ENCODE assay signal across 10 mouse cellular contexts in the genomic region with DNA sequence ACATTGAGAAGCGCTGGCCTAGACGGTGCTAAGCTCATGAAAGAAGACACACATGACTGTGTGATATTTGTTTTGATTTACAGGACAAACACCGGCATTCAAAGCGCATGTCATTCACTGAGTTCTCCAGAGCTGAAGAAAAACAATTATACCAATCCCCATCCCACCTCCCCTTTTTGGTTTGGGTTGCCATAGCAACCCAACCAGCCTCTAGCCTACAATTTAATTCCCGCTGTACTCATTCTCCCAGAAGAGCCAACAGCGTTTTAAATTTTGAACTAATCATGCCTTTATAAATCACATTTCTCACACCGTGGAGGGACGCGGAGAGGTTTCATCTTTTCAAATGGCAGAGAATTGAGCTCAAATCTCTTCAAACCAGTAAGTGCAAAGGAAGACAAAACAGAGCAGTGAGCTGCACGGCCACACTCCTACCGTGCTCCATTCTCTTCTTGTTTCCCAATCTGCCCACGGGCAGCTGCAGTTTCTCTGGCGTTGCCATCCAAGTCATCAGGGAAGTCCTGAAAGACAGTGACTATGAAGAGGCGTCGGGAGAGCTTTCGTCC. TPM values are rescaled to one million over a fixed set of nuclear protein-coding genes. Genes with fewer than 3 reads are reported as not detected.
DNase-seq lines count a peak whose midpoint lies in the region; ATAC-seq and TF ChIP-seq lines count a peak whose summit lies in the region.
"Had no signal": no experiment of that assay in that cellular context is flagged by ENCODE, and none has a peak within 500 bp of the region (broad histone marks: within the 10 kb centered on the region; RNA-seq: fewer than 3 reads in every experiment).

No protein-coding gene starts in this region.

- peak; percentile 81 for ATAC-seq in frontal cortex, adult (ENCODE audit: low TSS enrichment)
- peak; percentile 38; the same call in 1 of the 2 replicates for ATAC-seq in megakaryocyte, adult 5-6 weeks (ENCODE audit: poor library complexity, severe bottlenecking)

- DNase-seq in frontal cortex, postnatal 25 days (ENCODE audit: low spot score in 2 of 2), result no peak
- peak; percentile 35 for DNase-seq in hindbrain, embryonic 10.5 days (ENCODE audit: low spot score)
- DNase-seq in right cerebral cortex, adult 2 months (ENCODE audit: low spot score in 2 of 2), result peak; percentile 31 to 53
- DNase-seq in adrenal gland, postnatal 10 days, result no peak
- no peak for DNase-seq in T-cell, adult 2 months (ENCODE audit: low spot score)
- DNase-seq in cerebellum, adult 2 months, result no peak
- DNase-seq: thymus, postnatal 25 days had no signal

- 39% methylated on average over 16 of the region's 16 CpGs for WGBS in hindbrain, embryonic 10.5 days
- 14% methylated on average over 16 of the region's 16 CpGs for WGBS in cerebellum, adult 2 months

- H3K27me3 ChIP-seq in hindbrain, embryonic 10.5 days (ENCODE audit: insufficient read depth, poor library complexity, severe bottlenecking), result no peaks in the 10 kb centered on the region
- no peaks in the 10 kb centered on the region for H3K27me3 ChIP-seq in cerebellum, adult 2 months (ENCODE audit: control insufficient read depth, insufficient read depth, low read length)

- H3K9me3 ChIP-seq in hindbrain, embryonic 10.5 days, result no peaks in the 10 kb centered on the region

- peak overlapping the region; percentile 35 for H3K4me3 ChIP-seq in hindbrain, embryonic 10.5 days
- no peak overlapping the region for H3K4me3 ChIP-seq in cerebellum, adult 2 months (replicated peaks; ENCODE audit: insufficient read depth, low read depth, low read length)

- peaks cover 16% of the 10 kb centered on the region for H3K4me1 ChIP-seq in hindbrain, embryonic 10.5 days (replicated peaks)
- H3K4me1 ChIP-seq in cerebellum, adult 2 months (ENCODE audit: control insufficient read depth, insufficient read depth, low read length), result no peaks in the 10 kb centered on the region

- no peak for TF ChIP-seq POLR2A in cerebellum, adult 2 months (IDR thresholded peaks at IDR 0.05; ENCODE audit: borderline replicate concordance, insufficient read depth, low read length)

- H3K36me3 ChIP-seq in hindbrain, embryonic 10.5 days, result no peaks in the 10 kb centered on the region

- peak overlapping the region; percentile 62 for H3K27ac ChIP-seq in hindbrain, embryonic 10.5 days
- no peak overlapping the region for H3K27ac ChIP-seq in cerebellum, adult 2 months (ENCODE audit: insufficient read depth, low read length)

- TF ChIP-seq CTCF in cerebellum, adult 2 months (IDR thresholded peaks at IDR 0.05; ENCODE audit: borderline replicate concordance, insufficient read depth, low read depth, low read length), result no peak

RNA-seq across cellular contexts. Expression of a gene that starts 6.5 kb away (rescaled TPM):
- 4.9 and 6.0 TPM in 2 replicates for polyA plus RNA-seq in hindbrain, embryonic 10.5 days (2016; fragmentation: Nextera tagmentation; extraction: Ambion mirVana)
- total RNA-seq in megakaryocyte, adult 5-6 weeks (2015), result 6.6 and 8.3 TPM in 2 replicates
- total RNA-seq in megakaryocyte, adult 5-6 weeks (2017), result 7.4 and 8.0 TPM in 2 replicates
- under 1 TPM; 0.61 to 0.72 TPM for total RNA-seq in adrenal gland, postnatal 10 days (2021)
- 0.51 and 0.84 TPM in 2 replicates for polyA plus RNA-seq in cerebellum, adult 2 months (2012; rRNA removed)
- polyA plus RNA-seq: liver, adult 2 months had no signal

RNA-seq across cellular contexts. Expression of a gene that starts 18.8 kb away (rescaled TPM):
- polyA plus RNA-seq in hindbrain, embryonic 10.5 days (2016; fragmentation: Nextera tagmentation; extraction: Ambion mirVana), result 11.0 and 11.1 TPM in 2 replicates
- total RNA-seq in megakaryocyte, adult 5-6 weeks (2015), result 24.5 and 26.7 TPM in 2 replicates
- 20.5 and 23.0 TPM in 2 replicates for total RNA-seq in megakaryocyte, adult 5-6 weeks (2017)
- 10 to 100 TPM in 1 of 2 experiments, 1 to 10 TPM in 1; 9.8 to 11.4 TPM for total RNA-seq in adrenal gland, postnatal 10 days (2021)
- 15.2 and 17.4 TPM in 2 replicates for polyA plus RNA-seq in cerebellum, adult 2 months (2012; rRNA removed)

RNA-seq across cellular contexts. Expression of a gene that starts 35.9 kb away (rescaled TPM):
- polyA plus RNA-seq in hindbrain, embryonic 10.5 days (2016; fragmentation: Nextera tagmentation; extraction: Ambion mirVana), result 5.3 and 6.9 TPM in 2 replicates
- 66.4 and 69.3 TPM in 2 replicates for total RNA-seq in megakaryocyte, adult 5-6 weeks (2015)
- total RNA-seq in megakaryocyte, adult 5-6 weeks (2017), result 138 and 142 TPM in 2 replicates
- total RNA-seq in adrenal gland, postnatal 10 days (2021), result 10 to 100 TPM; 24.7 to 27.4 TPM
- polyA plus RNA-seq in cerebellum, adult 2 months (2012; rRNA removed), result 3.8 and 4.1 TPM in 2 replicates

RNA-seq across cellular contexts. Expression of a gene that starts 36.2 kb away (rescaled TPM):
- 38.9 and 47.0 TPM in 2 replicates for polyA plus RNA-seq in hindbrain, embryonic 10.5 days (2016; fragmentation: Nextera tagmentation; extraction: Ambion mirVana)
- 31.4 and 38.6 TPM in 2 replicates for total RNA-seq in megakaryocyte, adult 5-6 weeks (2015)
- 72.6 and 75.8 TPM in 2 replicates for total RNA-seq in megakaryocyte, adult 5-6 weeks (2017)
- total RNA-seq in adrenal gland, postnatal 10 days (2021), result 10 to 100 TPM; 33.5 to 33.6 TPM
- 27.8 and 28.4 TPM in 2 replicates for polyA plus RNA-seq in cerebellum, adult 2 months (2012; rRNA removed)

RNA-seq across cellular contexts. Expression of a gene that starts 47.6 kb away (rescaled TPM):
- polyA plus RNA-seq in hindbrain, embryonic 10.5 days (2016; fragmentation: Nextera tagmentation; extraction: Ambion mirVana), result 9.5 and 10.5 TPM in 2 replicates
- total RNA-seq in megakaryocyte, adult 5-6 weeks (2015), result 4.6 and 6.5 TPM in 2 replicates
- total RNA-seq in megakaryocyte, adult 5-6 weeks (2017), result 12.6 and 13.7 TPM in 2 replicates
- total RNA-seq in adrenal gland, postnatal 10 days (2021), result 1 to 10 TPM; 5.4 to 8.7 TPM
- polyA plus RNA-seq in cerebellum, adult 2 months (2012; rRNA removed), result 6.6 and 6.9 TPM in 2 replicates

Comparison
In these comparisons a context has a peak if more than half of its experiments do, and no peak if none do; other contexts are left out.
1. DNase-seq: peak in hindbrain, embryonic 10.5 days (single experiment) and right cerebral cortex, adult 2 months (2 of 2); none in frontal cortex, postnatal 25 days (0 of 2), adrenal gland, postnatal 10 days (single experiment), T-cell, adult 2 months (single experiment) and cerebellum, adult 2 months (0 of 2).
2. RNA of a gene that starts 6.5 kb away (total RNA-seq): 6.6 to 8.3 TPM in megakaryocyte, adult 5-6 weeks; 0.61 to 0.72 TPM in adrenal gland, postnatal 10 days; every median in the first group is over 4 times any median in the second.